Mouse (Mus musculus) heart, embryonic 14.5 days (tissue): ENCODE measurements around the gene Invs. TPM values are rescaled to one million over a fixed set of nuclear protein-coding genes. Genes with fewer than 3 reads are reported as not detected.
A peak's percentile ranks its signal among the peaks of the same experiment; 100 is the strongest.

Experiments used
- ATAC-seq: fragments of 200-750 bp; cut with Nextera tagmentation; 2 replicates; pipeline ENCODE4 v1.8.0; 2017; ENCODE audit warnings: low read depth, moderate TSS enrichment; ENCODE audit not compliant: insufficient number of reproducible peaks, insufficient read depth, low FRiP score
- H3K27ac ChIP-seq, 2 experiments: fragments of 200-500 bp in 1 of 2; fragments of 300-500 bp in 1 of 2; sonication (generic) in 1 of 2; replicated peaks in 1 of 2; 2 replicates each; pipeline ENCODE4 v1.5.1; 2012 to 2014; ENCODE audit warnings: low read depth in 2 of 2, low read length in 2 of 2, control low read depth in 1 of 2, mild to moderate bottlenecking in 1 of 2, mixed read lengths in 1 of 2; ENCODE audit not compliant: control insufficient read depth in 1 of 2, insufficient read depth in 1 of 2
- H3K27me3 ChIP-seq: fragments of 300-500 bp; sonication (generic); 2 replicates; pipeline ENCODE4 v1.6.1; 2014; ENCODE audit warnings: mild to moderate bottlenecking, low read length, control low read depth; ENCODE audit not compliant: control insufficient read depth, insufficient read depth
- H3K36me3 ChIP-seq: fragments of 300-500 bp; sonication (generic); 2 replicates; pipeline ENCODE4 v1.6.1; 2014; ENCODE audit warnings: mild to moderate bottlenecking, control low read depth, low read length, mixed read lengths; ENCODE audit not compliant: control insufficient read depth, insufficient read depth
- H3K4me1 ChIP-seq, 2 experiments: fragments of 200-500 bp in 1 of 2; fragments of 300-500 bp in 1 of 2; sonication (generic) in 1 of 2; 2 replicates each; pipeline ENCODE4 v1.6.1; 2012 to 2014; ENCODE audit warnings: low read length in 2 of 2, control low read depth in 1 of 2, mixed read lengths in 1 of 2; ENCODE audit not compliant: control insufficient read depth in 2 of 2, insufficient read depth in 2 of 2
- H3K4me2 ChIP-seq: fragments of 300-500 bp; sonication (generic); 2 replicates; pipeline ENCODE4 v1.6.1; 2014; ENCODE audit warnings: mild to moderate bottlenecking, low read length
- H3K4me3 ChIP-seq, 2 experiments: fragments of 200-500 bp in 1 of 2; fragments of 300-500 bp in 1 of 2; sonication (generic) in 1 of 2; 2 replicates each; pipeline ENCODE4 v1.5.1; 2012 to 2014; ENCODE audit warnings: low read length in 2 of 2, mild to moderate bottlenecking in 2 of 2, control low read depth in 1 of 2, low read depth in 1 of 2, moderate library complexity in 1 of 2; ENCODE audit not compliant: control insufficient read depth in 1 of 2, insufficient read depth in 1 of 2
- H3K9ac ChIP-seq: fragments of 300-500 bp; sonication (generic); 2 replicates; pipeline ENCODE4 v1.6.1; 2014; ENCODE audit warnings: mild to moderate bottlenecking, low read length
- H3K9me3 ChIP-seq: fragments of 300-500 bp; sonication (generic); 2 replicates; pipeline ENCODE4 v1.6.1; 2016; ENCODE audit warnings: low read length, control low read depth; ENCODE audit not compliant: control insufficient read depth
- WGBS: fragments of 180-500 bp; shearing (Covaris S2); extraction: QIAGEN DNeasy Blood & Tissue Kit; methylation state at CpG from one replicate; pipeline ENCODE4 v1.1.7; 2014; 5-methylcytosine and 5-hydroxymethylcytosine counted together
- polyA plus RNA-seq: library from polyadenylated mRNA; unstranded; fragments of >200 nt; fragmentation: Nextera tagmentation; extraction: Ambion mirVana; gene quantifications from 2 replicates; pipeline ENCODE4 v1.2.1, GENCODE M21; 2014

Gene Invs
- polyA plus RNA-seq = 4.2 and 4.4 TPM in 2 replicates

GRCm38 (mm10) chr4:48279498-48280134, at the start of gene Invs, which contains the start of gene Erp44:
Invs (plus strand) TSS chr4:48279760.
Erp44 (minus strand) TSS chr4:48279558.
- Histone ChIP-seq H3K36me3 (peaks cover 5% of the 10 kb centered on the region; the same call in 1 of the 2 replicates), H3K9ac (peak within 1 kb of the TSS; percentile 89), H3K4me3 (peak within 1 kb of the TSS; percentile 89 to 95), H3K9me3 (no peaks in the 10 kb centered on the region), H3K27me3 (no peaks in the 10 kb centered on the region), H3K27ac (peak within 1 kb of the TSS; percentile 51 to 66), H3K4me2 (peak within 1 kb of the TSS; percentile 84), H3K4me1 (peaks cover 0 to 10% of the 10 kb centered on the region in 2 experiments; a peak in 3 of 4 replicates)
- 0% methylated on average over 41 of the region's 41 CpGs for WGBS
- ATAC-seq = peak; percentile 100

DNA sequence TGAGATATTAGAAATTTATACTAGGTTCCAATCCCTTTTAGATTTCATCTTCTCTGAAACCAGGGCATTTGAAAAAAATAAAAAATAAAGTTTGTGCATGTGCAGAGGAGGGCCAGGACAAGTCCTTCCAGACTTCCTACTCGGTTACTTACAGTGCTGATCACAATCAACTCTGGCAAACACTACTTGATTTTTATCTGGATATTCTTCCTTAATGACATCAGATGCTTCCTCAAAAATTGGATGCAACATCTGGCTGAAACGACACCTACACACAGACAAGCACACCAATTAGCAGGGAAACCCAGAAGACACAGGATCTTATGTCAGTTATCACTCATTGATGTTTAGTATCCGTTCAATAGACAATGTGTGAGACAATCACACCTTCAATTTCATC, 42.8 kb upstream of the Invs start:
- Histone ChIP-seq H3K9me3 (no peaks in the 10 kb centered on the region), H3K27ac (no peak overlapping the region), H3K36me3 (peaks cover 14% of the 10 kb centered on the region), H3K4me1 (no peaks in the 10 kb centered on the region), H3K27me3 (no peaks in the 10 kb centered on the region), H3K9ac (no peak overlapping the region), H3K4me3 (no peak overlapping the region), H3K4me2 (no peak overlapping the region)
- 83% methylated on average over 3 of the region's 3 CpGs for WGBS
- no peak for ATAC-seq

DNA sequence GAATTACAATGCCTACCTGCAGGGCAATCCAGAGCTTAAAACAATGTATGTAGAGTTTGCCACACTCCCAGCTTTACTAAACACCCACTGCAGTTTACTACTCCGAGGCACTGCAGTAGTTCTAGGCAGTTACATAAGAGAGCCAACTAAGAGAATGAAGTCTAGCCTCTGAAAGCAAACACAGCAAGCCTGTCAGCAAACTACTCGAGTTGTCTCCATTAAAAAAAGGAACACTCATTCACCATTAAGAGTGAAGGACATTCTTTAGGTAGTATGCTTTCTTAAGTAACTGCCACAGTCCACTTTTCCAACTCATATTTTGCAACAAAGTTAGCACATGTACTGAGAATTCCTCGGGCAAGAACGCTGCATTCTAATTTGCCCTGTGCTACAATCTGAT, 40.5 kb upstream of the Invs start:
- no peak for ATAC-seq
- H3K4me2 ChIP-seq = no peak overlapping the region
- H3K36me3 ChIP-seq = peaks cover 14% of the 10 kb centered on the region
- no peak overlapping the region for H3K4me3 ChIP-seq
- H3K27me3 ChIP-seq = no peaks in the 10 kb centered on the region
- H3K4me1 ChIP-seq = no peaks in the 10 kb centered on the region
- no peaks in the 10 kb centered on the region for H3K9me3 ChIP-seq
- H3K9ac ChIP-seq = no peak overlapping the region
- WGBS = 69% methylated on average over 4 of the region's 4 CpGs
- no peak overlapping the region for H3K27ac ChIP-seq

DNA sequence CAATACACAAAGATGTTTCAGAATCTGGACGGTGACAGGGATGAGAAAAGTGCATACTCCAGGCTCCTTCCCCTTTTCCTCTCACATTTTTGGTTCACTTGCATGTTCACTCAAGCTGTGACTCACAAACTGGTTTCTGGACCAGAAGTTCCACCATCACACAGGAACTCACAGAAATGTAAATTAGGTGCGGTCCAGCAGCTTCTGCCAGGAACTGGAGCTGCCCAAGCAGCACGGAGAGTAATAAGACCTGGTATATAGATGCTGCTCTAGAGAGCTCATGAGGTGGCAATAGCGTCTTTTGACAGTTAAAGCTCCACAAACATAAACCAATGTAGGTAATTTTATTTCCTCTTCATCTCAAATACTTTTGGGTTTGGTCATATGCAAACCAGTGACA, 37.1 kb upstream of the Invs start:
- H3K4me2 ChIP-seq = no peak overlapping the region
- H3K9me3 ChIP-seq = no peaks in the 10 kb centered on the region
- H3K27me3 ChIP-seq = no peaks in the 10 kb centered on the region
- no peak overlapping the region for H3K27ac ChIP-seq
- no peak overlapping the region for H3K4me3 ChIP-seq
- no peak for ATAC-seq
- WGBS = 90% methylated on average over 4 of the region's 4 CpGs
- no peaks in the 10 kb centered on the region for H3K36me3 ChIP-seq
- H3K4me1 ChIP-seq = no peaks in the 10 kb centered on the region
- H3K9ac ChIP-seq = no peak overlapping the region

DNA sequence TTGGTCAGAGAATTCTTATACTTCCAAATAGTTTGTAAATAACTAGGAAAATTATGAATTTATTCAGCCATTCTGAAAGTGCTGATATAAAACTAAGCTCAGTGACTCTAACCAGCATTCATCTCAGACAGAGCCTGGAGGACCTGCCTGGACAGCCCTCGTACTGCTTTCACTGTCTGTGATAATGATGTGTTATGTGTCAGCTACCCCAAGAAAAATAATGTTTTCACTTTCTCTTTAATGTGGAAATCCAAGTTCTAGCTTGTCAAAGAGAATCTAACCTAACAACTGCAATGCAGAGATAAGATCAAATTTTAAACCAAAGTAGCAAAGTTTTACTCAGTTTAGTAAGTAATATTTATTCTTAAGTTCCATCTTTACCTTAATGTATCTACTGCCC, 35.8 kb upstream of the Invs start:
- Histone ChIP-seq H3K27me3 (no peaks in the 10 kb centered on the region), H3K4me1 (no peaks in the 10 kb centered on the region), H3K9me3 (no peaks in the 10 kb centered on the region), H3K9ac (no peak overlapping the region), H3K27ac (no peak overlapping the region), H3K4me2 (no peak overlapping the region), H3K4me3 (no peak overlapping the region), H3K36me3 (no peaks in the 10 kb centered on the region)
- WGBS = 39% methylated on average over 1 of the region's 1 CpGs
- no peak for ATAC-seq

GRCm38 (mm10) chr4:48244280-48244679, 35.3 kb upstream of the Invs start:
- no peak overlapping the region for H3K27ac ChIP-seq
- no peak overlapping the region for H3K4me3 ChIP-seq
- H3K4me2 ChIP-seq = no peak overlapping the region
- H3K9ac ChIP-seq = no peak overlapping the region
- ATAC-seq = no peak
- H3K36me3 ChIP-seq = no peaks in the 10 kb centered on the region
- H3K9me3 ChIP-seq = no peaks in the 10 kb centered on the region
- H3K4me1 ChIP-seq = no peaks in the 10 kb centered on the region
- H3K27me3 ChIP-seq = no peaks in the 10 kb centered on the region
- WGBS = 90% methylated on average over 2 of the region's 2 CpGs

DNA sequence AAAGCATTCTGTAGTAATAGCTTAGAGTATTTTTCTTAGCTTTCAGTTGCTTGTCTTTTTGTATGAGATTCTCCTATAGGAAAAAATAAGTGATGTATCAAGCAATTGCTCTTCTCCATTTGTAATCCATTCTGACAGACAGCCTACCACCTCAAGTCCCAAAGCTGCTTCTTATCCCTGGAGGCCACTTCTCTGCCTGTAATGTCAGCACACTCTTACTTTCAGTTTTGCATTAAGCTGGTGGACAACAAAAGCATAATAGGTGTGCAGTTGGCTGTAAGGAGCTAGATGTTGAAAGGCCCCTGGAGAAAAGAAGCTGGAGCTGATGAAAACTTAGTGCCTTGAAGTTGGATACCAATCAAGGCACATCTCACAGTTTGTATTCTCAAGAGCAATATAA, 26.3 kb upstream of the Invs start:
- no peak for ATAC-seq
- H3K4me1 ChIP-seq = peaks cover 0 to 5% of the 10 kb centered on the region in 2 experiments; a peak in 1 of 4 replicates
- H3K4me2 ChIP-seq = no peak overlapping the region
- no peak overlapping the region for H3K9ac ChIP-seq
- no peak overlapping the region for H3K4me3 ChIP-seq
- H3K27ac ChIP-seq = no peak overlapping the region
- H3K36me3 ChIP-seq = no peaks in the 10 kb centered on the region
- H3K27me3 ChIP-seq = no peaks in the 10 kb centered on the region
- no peaks in the 10 kb centered on the region for H3K9me3 ChIP-seq

GRCm38 (mm10) chr4:48258045-48258444, 21.5 kb upstream of the Invs start:
- Histone ChIP-seq H3K9me3 (no peaks in the 10 kb centered on the region), H3K4me1 (peaks cover 0 to 5% of the 10 kb centered on the region in 2 experiments; a peak in 1 of 4 replicates), H3K4me3 (no peak overlapping the region), H3K27me3 (no peaks in the 10 kb centered on the region), H3K36me3 (no peaks in the 10 kb centered on the region), H3K27ac (no peak overlapping the region), H3K9ac (no peak overlapping the region), H3K4me2 (no peak overlapping the region)
- 89% methylated on average over 3 of the region's 3 CpGs for WGBS
- no peak for ATAC-seq
